Mouse (Mus musculus) G1E (cell line): ENCODE measurements around the gene Camkv.

Experiments
- CTCF ChIP-seq: IDR thresholded peaks from 2 replicates; pipeline ENCODE4 v1.5.1; 2012; ENCODE audit warnings: low read depth, low read length, inconsistent platforms, mixed read lengths
- GATA1 ChIP-seq: IDR thresholded peaks from 2 replicates; pipeline ENCODE4 v1.6.1; 2012; ENCODE audit warnings: borderline replicate concordance, low read length, inconsistent platforms, mixed read lengths
- TAL1 ChIP-seq: conservative IDR thresholded peaks from 2 replicates; pipeline ENCODE4 v1.6.1; 2012; ENCODE audit warnings: low read depth, low read length, inconsistent platforms, mixed read lengths

DNA sequence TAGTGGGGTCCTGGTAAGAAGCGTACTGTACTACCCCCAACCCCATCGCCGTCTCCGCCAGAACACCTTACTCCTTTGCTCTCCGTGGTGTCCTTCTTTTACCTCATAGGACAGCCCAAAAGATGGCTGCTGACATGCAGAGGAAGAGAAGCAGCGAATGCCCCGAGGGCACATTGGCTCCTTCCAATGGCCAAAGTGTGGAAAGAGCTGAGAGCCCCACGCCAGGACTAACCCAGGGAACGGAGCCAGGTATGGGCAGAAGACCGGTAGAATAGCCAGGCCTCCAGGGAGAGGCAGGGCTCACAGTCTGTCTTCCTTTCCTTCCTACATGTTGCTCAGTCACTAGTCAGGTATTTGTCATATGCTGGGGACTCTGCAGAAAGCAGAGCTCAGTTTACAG, 36.9 kb upstream of the Camkv start:
- no peak for TF ChIP-seq CTCF
- no peak for TF ChIP-seq TAL1
- no peak for TF ChIP-seq GATA1
